Mouse (Mus musculus) CH12F3 (cell line): ENCODE results near the gene Bcas1.

Experiments used
- in situ Hi-C: fragments of 300-500 bp; cut with MboI; formaldehyde crosslinking; loops from 2 replicates; pipeline ENCODE4 v1.14.3; 2020; ENCODE audit warnings: low sequenced_read_pairs

Bcas1 gene

DNA sequence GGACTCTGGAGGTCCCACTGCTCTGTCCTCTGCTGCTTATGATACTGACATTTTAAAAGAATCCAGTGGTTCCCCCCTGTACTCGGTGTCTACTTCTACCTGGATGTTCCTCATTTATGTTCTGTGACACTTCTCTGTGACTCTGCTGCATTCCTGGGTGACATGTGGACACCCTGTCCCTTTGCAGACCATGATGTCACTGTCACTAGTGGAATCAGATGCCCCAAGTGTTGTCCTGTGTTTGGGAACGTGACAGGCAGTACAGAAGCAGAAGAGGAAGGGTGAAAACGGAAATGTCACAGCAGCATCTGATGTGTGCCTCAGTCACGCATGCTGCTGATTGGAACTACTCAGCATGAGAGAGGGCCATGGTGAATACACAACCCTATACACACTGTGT, 110.9 kb downstream of the Bcas1 start:
- in situ Hi-C loops: no loop called here

DNA sequence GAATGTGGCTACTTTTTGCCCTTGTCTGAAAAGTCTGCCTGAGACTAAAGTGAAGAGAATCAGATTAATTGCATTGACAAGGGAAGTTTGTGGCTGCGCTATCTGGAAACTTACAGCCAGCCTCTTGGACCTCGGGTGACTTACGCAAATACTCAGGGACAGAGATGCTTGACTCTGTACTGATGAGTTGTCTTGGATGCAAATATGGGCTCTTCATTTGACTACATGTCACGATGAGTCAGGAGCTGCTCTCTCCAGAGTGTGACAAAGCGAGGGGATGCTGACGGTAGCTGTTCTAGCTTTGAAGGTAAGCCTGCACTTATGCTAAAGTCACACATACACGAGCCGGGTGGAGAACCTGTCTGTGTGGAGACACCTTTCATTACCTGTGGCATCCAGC, 111.3 kb downstream of the Bcas1 start:
- in situ Hi-C loops: no loop called here

DNA sequence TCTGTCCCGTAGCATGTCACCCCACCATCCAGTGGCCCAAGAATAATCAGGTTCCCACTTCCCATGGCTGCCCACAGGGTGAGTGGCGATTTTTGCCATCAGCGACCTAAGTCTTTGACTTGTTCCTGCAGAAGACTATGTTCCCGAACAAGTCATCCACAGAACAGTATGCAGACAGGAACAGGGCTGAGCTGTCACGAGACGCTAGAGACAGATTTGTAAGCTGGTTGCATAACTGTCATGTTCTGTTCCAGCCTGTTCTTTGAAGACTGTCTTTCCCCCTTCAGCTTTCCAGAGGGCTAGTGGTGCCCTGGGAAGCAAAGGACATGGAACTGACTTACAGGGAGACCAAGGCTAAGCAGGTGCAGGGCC, 116.7 kb downstream of the Bcas1 start:
- in situ Hi-C loops: no loop called here

DNA sequence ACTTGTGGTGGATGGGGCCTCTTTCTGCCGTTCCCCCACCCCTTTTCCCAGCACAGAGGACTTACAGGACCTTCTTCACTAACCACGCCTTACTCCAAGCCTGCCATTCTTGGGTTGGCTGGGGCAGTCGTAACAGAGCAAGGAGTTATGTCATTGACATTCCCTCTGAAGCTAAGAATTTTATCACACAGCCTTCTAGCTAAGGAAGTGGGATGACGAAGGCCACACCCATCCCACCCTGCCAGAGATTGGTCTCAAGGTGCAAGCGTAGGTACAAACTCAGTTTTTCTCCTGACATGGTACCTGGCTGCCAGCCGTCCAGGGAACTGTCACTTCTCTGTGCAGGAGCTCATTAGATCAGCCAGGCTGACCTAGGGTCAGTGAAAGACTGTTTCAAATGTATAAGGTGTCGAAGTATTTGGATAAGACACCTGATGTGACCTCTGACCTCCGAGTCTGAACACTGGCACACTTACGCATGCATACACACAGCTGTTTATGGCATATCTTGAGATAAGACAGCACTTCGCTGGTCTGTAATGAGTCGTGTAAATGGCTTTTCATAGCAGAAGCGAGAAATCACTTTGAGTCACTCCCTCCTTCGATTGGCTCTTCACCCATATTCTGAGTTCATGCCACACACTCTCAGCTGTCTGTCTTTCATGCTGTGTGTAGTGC, 117.2 kb downstream of the Bcas1 start:
- in situ Hi-C loops: no loop called here

DNA sequence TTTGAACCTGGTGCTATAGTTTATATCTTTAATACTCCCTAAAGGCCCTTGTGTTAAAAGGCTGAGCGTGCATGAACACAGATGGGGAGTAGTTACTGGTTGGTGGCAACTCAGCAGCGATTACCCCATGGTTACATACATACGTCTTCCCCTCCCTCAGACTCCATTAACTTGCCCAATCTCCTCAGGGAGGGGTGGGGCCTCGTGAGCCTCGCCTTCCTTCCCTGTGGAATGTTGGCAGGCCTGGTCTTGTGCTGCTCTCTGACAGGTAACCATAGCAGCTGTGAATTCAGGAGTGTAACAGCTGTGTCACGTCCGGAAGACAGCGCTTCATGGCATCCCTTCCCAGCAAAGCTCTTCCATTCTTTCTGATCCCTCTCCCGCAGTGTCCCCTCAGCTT, 118.7 kb downstream of the Bcas1 start:
- in situ Hi-C loops: no loop called here

DNA sequence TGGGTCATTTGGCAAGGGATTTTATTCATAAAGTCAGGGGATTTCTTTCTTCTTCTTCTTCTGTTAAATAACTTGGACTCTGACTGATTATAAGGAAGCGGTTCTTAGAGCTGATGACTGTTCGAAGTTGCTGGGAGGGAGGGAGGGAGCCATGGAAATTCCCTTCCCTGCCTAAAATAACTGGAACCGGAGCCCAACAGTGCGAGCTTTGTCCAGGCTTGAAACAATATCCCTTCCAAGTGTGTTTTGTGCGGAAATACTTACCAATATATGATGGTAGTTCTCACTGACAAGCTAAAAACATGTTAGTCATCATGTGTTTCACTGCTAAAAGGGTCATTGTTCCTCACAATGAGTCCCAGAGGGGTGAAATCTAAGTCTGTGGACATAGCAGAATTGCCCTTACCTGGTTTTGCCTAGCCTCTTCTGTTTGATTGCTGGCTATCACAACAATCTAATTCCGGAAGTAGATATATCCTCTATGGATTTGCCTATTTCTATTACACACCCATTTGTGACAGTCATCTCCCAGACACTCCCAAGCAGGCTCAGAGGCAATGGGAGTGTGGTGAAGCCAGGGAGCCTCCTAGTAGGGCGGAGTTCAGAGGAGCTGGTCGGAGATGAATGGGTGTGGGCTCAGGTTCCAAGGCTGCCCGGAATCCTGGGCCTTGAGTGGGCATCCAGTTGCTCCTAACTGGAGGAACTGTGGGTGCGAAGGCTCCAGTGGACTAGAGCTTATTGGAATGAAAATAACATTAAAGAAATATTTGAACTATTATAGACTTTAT, 119.4 kb downstream of the Bcas1 start:
- in situ Hi-C loops: no loop called here

DNA sequence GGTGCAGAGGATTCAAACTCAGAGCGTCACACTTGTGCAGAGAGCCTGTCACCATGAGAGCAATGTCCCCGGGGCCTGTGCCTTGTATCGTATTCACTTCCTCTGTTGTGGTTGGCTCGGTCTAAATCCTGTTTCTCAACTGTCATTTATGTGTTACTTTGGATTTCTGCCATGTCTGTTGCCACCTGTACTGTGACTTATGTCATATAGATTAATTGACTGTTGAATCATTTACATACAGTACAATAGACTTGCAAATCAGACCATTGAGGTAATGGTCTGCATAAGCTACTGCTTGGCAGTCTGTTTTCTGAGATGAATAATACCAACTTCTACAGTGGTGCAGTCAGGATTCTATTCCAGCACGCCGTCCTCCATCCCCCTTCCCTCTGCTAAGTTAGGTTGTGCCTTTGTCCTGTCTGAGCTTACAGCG, 120.0 kb downstream of the Bcas1 start:
- in situ Hi-C loops: no loop called here

DNA sequence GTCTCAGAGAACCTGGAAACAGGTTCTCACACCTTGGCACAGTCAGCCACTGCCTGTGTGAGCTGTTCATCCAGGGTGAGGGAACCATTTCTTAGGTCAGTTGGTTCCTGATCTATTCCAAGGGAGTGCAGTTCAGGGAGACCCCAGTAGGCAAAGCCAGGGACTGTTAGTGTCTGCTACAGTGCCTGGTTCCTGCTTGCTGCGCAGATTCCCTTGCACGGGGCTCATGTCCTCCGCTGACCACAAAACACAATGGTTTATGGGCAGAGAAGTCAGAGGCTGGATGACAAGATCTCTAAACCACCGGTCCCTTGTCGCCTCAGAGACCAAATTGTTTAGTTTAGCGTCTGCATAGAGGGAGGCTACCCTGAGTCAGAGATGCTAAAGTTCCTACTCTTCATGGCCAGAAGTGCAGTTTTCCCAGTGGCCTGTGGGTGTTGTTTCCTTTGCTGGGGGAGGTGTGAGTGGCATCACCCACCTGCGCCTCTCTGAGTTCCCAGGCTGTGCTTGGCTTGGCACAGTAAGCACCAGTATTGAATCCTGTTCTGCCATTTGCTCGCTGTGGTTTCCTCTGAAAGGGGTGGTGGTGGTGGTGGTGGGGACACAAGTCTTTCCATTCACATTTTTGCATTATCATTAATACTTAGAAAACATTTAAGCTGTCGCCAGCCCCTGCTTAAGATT, 120.9 kb downstream of the Bcas1 start:
- in situ Hi-C loops: no loop called here

DNA sequence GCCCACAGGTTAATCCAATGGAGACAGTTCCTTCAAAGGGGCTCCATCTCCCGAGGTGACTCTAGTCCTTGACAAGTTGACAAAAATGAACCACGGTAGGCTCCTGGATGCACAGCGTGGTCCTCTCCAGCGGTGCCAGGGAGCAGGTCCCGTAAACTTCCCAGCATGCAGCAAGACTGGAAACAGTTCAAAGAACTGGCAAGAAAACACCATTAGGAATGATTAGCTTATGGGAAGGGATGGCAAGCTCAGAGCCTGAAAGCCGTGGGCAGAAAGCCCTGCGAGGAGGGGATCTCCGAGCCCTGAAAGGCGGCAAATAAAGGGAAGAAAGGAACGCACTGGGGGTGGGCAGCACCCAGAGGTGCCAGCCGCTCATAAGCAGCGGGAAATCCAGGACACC, 122.9 kb downstream of the Bcas1 start:
- in situ Hi-C loops: no loop called here

DNA sequence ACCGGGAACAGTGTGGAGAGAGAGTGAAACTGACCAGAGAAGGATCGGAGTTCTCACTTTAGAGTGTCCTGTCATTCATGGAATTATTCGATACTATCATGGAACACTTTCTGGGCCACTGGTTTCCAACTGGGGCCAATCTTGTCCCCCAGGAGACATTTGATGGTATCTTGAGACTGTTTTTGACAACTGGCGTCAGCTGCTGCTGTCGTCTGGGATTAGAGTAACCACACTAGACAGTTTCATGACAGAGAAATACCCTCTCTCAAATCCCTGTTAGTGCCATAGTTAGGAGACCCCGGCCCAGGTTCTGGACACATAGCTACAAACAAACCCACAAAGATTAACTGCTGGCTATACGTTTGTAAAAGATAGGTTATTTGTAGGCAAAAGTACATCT, 124.0 kb downstream of the Bcas1 start:
- in situ Hi-C loops: no loop called here

DNA sequence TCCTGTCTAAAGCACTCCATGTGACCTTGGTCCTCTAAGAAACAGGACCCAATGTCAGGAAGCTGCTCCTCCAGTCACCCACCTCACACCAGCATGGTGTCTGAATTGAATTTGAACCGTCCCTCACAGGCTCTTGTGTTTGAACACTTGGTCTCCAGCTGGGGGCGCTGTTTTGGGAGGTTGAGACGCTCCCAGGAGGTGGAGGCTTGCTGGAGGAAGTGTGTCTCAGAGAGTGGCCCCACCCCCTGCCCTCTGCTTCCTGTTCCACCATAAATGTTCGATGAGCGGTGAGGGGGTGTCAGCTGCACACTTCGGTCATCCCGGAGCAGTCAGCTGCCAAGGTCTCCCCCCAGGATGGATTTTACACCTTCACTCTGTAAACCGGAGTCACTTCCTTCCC, 124.8 kb downstream of the Bcas1 start:
- in situ Hi-C loops: no loop called here
